Mouse (Mus musculus): ENCODE measurements around the gene Zfp94. TPM values are rescaled to one million over a fixed set of nuclear protein-coding genes. Genes with fewer than 3 reads are reported as not detected.

Zfp94 gene
- polyA plus RNA-seq, 1 experiment from 2014 or later = 10.7 TPM

DNA sequence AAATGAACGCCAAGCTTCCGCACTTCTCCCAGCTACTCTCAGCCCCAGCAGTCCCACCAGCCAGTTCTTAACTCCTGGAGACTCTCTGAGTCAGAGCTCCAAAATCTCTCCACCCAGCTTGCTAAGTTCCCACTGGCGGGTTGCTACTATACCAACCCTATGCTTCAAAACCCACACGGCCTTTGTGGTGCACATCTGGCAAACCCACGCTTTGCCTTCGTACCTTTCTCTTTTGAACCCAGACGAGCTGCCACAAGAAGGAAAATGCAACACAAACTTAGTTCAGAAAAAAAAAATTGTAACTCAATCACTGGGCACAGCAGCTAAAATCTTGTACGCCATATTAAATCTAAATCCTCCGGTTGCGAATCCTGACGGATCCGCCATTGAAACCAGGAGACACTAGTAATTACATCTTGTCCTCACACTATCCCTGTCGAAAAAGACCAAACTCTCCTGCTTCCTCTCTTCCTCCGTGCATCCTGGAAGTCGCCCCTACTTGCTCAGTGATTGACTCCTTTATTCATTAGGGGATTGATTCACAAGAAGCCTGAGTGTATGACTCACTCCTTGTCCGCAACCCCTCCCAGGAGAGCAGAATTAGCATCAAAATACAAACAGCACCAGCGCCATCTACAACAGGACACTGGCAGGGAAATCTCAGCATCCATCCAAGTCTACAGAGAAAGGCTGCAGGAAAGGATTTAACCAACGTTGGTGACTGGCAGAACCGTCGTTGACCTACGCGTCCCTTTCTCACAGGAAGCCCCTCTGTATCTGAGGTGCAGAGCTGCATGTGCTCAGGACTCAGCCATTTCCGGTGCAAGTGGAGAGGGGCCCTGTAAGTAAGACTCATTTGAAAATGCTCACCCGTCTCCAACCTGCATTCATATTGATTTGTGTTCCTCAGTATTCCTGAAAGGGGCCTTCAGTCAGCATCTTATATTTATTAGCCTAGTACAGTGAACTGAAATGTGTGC is 48.0 kb downstream of the Zfp94 start:
- no peak overlapping the region for H3K27ac ChIP-seq (replicated peaks; ENCODE audit: low read depth, low read length)
- H3K9me3 ChIP-seq (replicated peaks; ENCODE audit: control insufficient read depth, low read length) = no peaks in the 10 kb centered on the region
- H3K9ac ChIP-seq (replicated peaks; ENCODE audit: low read length) = no peak overlapping the region
- WGBS = 68% methylated on average over 24 of the region's 24 CpGs
- H3K36me3 ChIP-seq (replicated peaks; ENCODE audit: control insufficient read depth, insufficient read depth, low read depth, low read length) = no peaks in the 10 kb centered on the region
- no peak for DNase-seq (ENCODE audit: low spot score)
- H3K4me1 ChIP-seq (ENCODE audit: control insufficient read depth, insufficient read depth, low read length) = no peaks in the 10 kb centered on the region
- H3K4me2 ChIP-seq (ENCODE audit: low read depth, low read length) = no peak overlapping the region
- no peaks in the 10 kb centered on the region for H3K27me3 ChIP-seq (ENCODE audit: control insufficient read depth, insufficient read depth, low read length)
- H3K4me3 ChIP-seq (ENCODE audit: low read depth, low read length) = no peak overlapping the region
- ATAC-seq (replicated peaks; ENCODE audit: insufficient number of reproducible peaks, low FRiP score, low TSS enrichment, low read depth) = no peak

- Histone ChIP-seq H3K4me1 (ENCODE audit: control insufficient read depth, insufficient read depth, low read length) (no peaks in the 10 kb centered on the region), H3K9ac (replicated peaks; ENCODE audit: low read length) (no peak overlapping the region), H3K4me2 (ENCODE audit: low read depth, low read length) (no peak overlapping the region), H3K9me3 (replicated peaks; ENCODE audit: control insufficient read depth, low read length) (no peaks in the 10 kb centered on the region), H3K27me3 (ENCODE audit: control insufficient read depth, insufficient read depth, low read length) (no peaks in the 10 kb centered on the region), H3K27ac (replicated peaks; ENCODE audit: low read depth, low read length) (no peak overlapping the region), H3K36me3 (replicated peaks; ENCODE audit: control insufficient read depth, insufficient read depth, low read depth, low read length) (no peaks in the 10 kb centered on the region), H3K4me3 (ENCODE audit: low read depth, low read length) (no peak overlapping the region)
- WGBS = 87% methylated on average over 4 of the region's 4 CpGs
- DNase-seq (ENCODE audit: low spot score) (no peak), ATAC-seq (replicated peaks; ENCODE audit: insufficient number of reproducible peaks, low FRiP score, low TSS enrichment, low read depth) (no peak)
These were observed 56.5 kb downstream of the Zfp94 start for GRCm38 (mm10) chr7:24260000-24260312.

DNA sequence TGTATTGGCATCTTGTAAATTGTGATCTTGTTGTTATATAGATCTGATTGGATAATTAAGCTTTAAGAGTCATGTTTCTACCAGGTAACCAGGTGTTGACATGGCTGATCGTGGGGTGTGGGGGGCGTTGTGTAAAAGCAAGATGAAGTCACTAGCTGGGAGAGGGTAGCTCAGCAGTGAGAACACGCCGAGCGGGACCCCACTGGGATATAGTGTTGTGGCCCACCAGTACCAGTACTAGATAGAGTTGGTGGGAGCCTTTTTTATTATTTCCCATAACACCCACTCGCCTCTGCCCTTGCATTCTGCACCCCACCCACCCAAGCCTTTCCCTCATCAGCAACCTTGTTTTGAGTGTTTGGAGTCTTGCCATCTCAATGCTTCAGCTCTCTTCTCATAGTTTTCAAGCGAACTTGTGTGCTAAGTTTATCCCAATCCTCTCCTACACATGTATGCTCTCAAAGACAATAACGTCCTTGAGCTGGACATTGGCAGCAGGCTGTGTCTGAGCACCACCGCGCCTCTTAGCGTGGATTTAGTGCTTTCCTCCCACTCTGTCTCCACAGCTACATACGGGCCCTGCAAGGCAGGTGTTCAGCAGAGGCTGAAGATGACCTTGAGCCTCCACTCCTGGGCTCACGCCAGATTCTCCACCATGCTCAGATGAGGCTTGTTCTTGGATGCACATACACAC is 57.0 kb downstream of the Zfp94 start:
- no peak for DNase-seq (ENCODE audit: low spot score)
- Histone ChIP-seq H3K36me3 (replicated peaks; ENCODE audit: control insufficient read depth, insufficient read depth, low read depth, low read length) (no peaks in the 10 kb centered on the region), H3K27ac (replicated peaks; ENCODE audit: low read depth, low read length) (no peak overlapping the region), H3K4me1 (ENCODE audit: control insufficient read depth, insufficient read depth, low read length) (no peaks in the 10 kb centered on the region), H3K4me3 (ENCODE audit: low read depth, low read length) (no peak overlapping the region), H3K9me3 (replicated peaks; ENCODE audit: control insufficient read depth, low read length) (no peaks in the 10 kb centered on the region), H3K27me3 (ENCODE audit: control insufficient read depth, insufficient read depth, low read length) (no peaks in the 10 kb centered on the region), H3K4me2 (ENCODE audit: low read depth, low read length) (no peak overlapping the region), H3K9ac (replicated peaks; ENCODE audit: low read length) (no peak overlapping the region)
- ATAC-seq (replicated peaks; ENCODE audit: insufficient number of reproducible peaks, low FRiP score, low TSS enrichment, low read depth) = no peak
- 90% methylated on average over 13 of the region's 13 CpGs for WGBS

- Histone ChIP-seq H3K27ac (replicated peaks; ENCODE audit: low read depth, low read length) (no peak within 1 kb of the TSS), H3K27me3 (ENCODE audit: control insufficient read depth, insufficient read depth, low read length) (no peaks in the 10 kb centered on the region), H3K4me3 (ENCODE audit: low read depth, low read length) (peak within 1 kb of the TSS; percentile 41), H3K9ac (replicated peaks; ENCODE audit: low read length) (peak within 1 kb of the TSS; percentile 61), H3K4me2 (ENCODE audit: low read depth, low read length) (peak within 1 kb of the TSS; percentile 57), H3K36me3 (replicated peaks; ENCODE audit: control insufficient read depth, insufficient read depth, low read depth, low read length) (no peaks in the 10 kb centered on the region), H3K9me3 (replicated peaks; ENCODE audit: control insufficient read depth, low read length) (no peaks in the 10 kb centered on the region), H3K4me1 (ENCODE audit: control insufficient read depth, insufficient read depth, low read length) (no peaks in the 10 kb centered on the region)
- ATAC-seq (replicated peaks; ENCODE audit: insufficient number of reproducible peaks, low FRiP score, low TSS enrichment, low read depth) = peak; percentile 87; the same call in 1 of the 2 replicates
- peak; percentile 96 for DNase-seq (ENCODE audit: low spot score)
- 20% methylated on average over 21 of the region's 21 CpGs for WGBS
These were observed 61.6 kb downstream of the Zfp94 start, which contains the start of gene Zfp108 for GRCm38 (mm10) chr7:24254633-24255474. TSS of gene Zfp108 (plus strand) at chr7:24254794.

- DNase-seq (ENCODE audit: low spot score) (no peak), ATAC-seq (replicated peaks; ENCODE audit: insufficient number of reproducible peaks, low FRiP score, low TSS enrichment, low read depth) (peak; percentile 57; the same call in 1 of the 2 replicates)
- Histone ChIP-seq H3K27ac (replicated peaks; ENCODE audit: low read depth, low read length) (no peak overlapping the region), H3K4me3 (ENCODE audit: low read depth, low read length) (no peak overlapping the region), H3K4me2 (ENCODE audit: low read depth, low read length) (peak overlapping the region; percentile 13; the same call in 1 of the 2 replicates), H3K9me3 (replicated peaks; ENCODE audit: control insufficient read depth, low read length) (no peaks in the 10 kb centered on the region), H3K9ac (replicated peaks; ENCODE audit: low read length) (no peak overlapping the region; the same call in none of the 2 replicates), H3K27me3 (ENCODE audit: control insufficient read depth, insufficient read depth, low read length) (no peaks in the 10 kb centered on the region), H3K4me1 (ENCODE audit: control insufficient read depth, insufficient read depth, low read length) (no peaks in the 10 kb centered on the region), H3K36me3 (replicated peaks; ENCODE audit: control insufficient read depth, insufficient read depth, low read depth, low read length) (no peaks in the 10 kb centered on the region)
- WGBS = 63% methylated on average over 9 of the region's 9 CpGs
These were observed 62.5 kb downstream of the Zfp94 start for GRCm38 (mm10) chr7:24253779-24254615.

Small RNAs within 50 kb of the gene (microRNA-seq; reads per million reads assigned to microRNA genes)
- gene Gm27592 (ENCODE audit: borderline number of aligned reads) = not detected

Other genes starting within 250 kb of the Zfp94 start
- gene Zfp180, start 234.7 kb downstream of the Zfp94 start, polyA plus RNA-seq (2014; fragmentation: Nextera tagmentation; extraction: Ambion mirVana) = 32.5 and 32.7 TPM in 2 replicates
- 4.3 and 4.4 TPM in 2 replicates for gene Zfp112, start 204.4 kb downstream of the Zfp94 start, polyA plus RNA-seq (2014; fragmentation: Nextera tagmentation; extraction: Ambion mirVana)
- gene Zfp235, start 182.5 kb downstream of the Zfp94 start, polyA plus RNA-seq (2014; fragmentation: Nextera tagmentation; extraction: Ambion mirVana) = 16.7 and 17.3 TPM in 2 replicates
- gene Zfp114, start 141.6 kb downstream of the Zfp94 start, polyA plus RNA-seq (2014; fragmentation: Nextera tagmentation; extraction: Ambion mirVana) = 3.7 TPM in 2 replicates
- 12.2 and 13.8 TPM in 2 replicates for gene Zfp111, start 105.2 kb downstream of the Zfp94 start, polyA plus RNA-seq (2014; fragmentation: Nextera tagmentation; extraction: Ambion mirVana)
- gene Zfp109, start 79.1 kb downstream of the Zfp94 start, polyA plus RNA-seq (2014; fragmentation: Nextera tagmentation; extraction: Ambion mirVana) = 5.1 and 5.7 TPM in 2 replicates
- 3.8 and 4.0 TPM in 2 replicates for gene Zfp108, start 61.9 kb downstream of the Zfp94 start, polyA plus RNA-seq (2014; fragmentation: Nextera tagmentation; extraction: Ambion mirVana)
- 9.8 and 11.7 TPM in 2 replicates for gene Zfp93, start 46.2 kb downstream of the Zfp94 start, polyA plus RNA-seq (2014; fragmentation: Nextera tagmentation; extraction: Ambion mirVana)
- gene Zfp61, start 15.4 kb downstream of the Zfp94 start, polyA plus RNA-seq (2014; fragmentation: Nextera tagmentation; extraction: Ambion mirVana) = 48.0 and 58.8 TPM in 2 replicates
- not detected in 2 replicates for gene Tescl, start 17.3 kb upstream of the Zfp94 start, polyA plus RNA-seq (2014; fragmentation: Nextera tagmentation; extraction: Ambion mirVana)
- not detected in 2 replicates for gene Lypd5, start 32.5 kb upstream of the Zfp94 start, polyA plus RNA-seq (2014; fragmentation: Nextera tagmentation; extraction: Ambion mirVana)
- gene Kcnn4, start 53.6 kb upstream of the Zfp94 start, polyA plus RNA-seq (2014; fragmentation: Nextera tagmentation; extraction: Ambion mirVana) = 2.2 and 2.3 TPM in 2 replicates
- gene Smg9, start 83.0 kb upstream of the Zfp94 start, polyA plus RNA-seq (2014; fragmentation: Nextera tagmentation; extraction: Ambion mirVana) = 13.8 and 18.6 TPM in 2 replicates
- not detected in 2 replicates for gene Irgc1, start 135.6 kb upstream of the Zfp94 start, polyA plus RNA-seq (2014; fragmentation: Nextera tagmentation; extraction: Ambion mirVana)
- 1.1 and 2.1 TPM in 2 replicates for gene Plaur, start 145.8 kb upstream of the Zfp94 start, polyA plus RNA-seq (2014; fragmentation: Nextera tagmentation; extraction: Ambion mirVana)
- gene Cadm4, start 165.4 kb upstream of the Zfp94 start, polyA plus RNA-seq (2014; fragmentation: Nextera tagmentation; extraction: Ambion mirVana) = 1.9 and 3.6 TPM in 2 replicates
- 52.5 and 58.0 TPM in 2 replicates for gene Zfp428, start 190.3 kb upstream of the Zfp94 start, polyA plus RNA-seq (2014; fragmentation: Nextera tagmentation; extraction: Ambion mirVana)
- 0.25 and 0.32 TPM in 2 replicates for gene AC161166.1, start 195.8 kb upstream of the Zfp94 start, polyA plus RNA-seq (2014; fragmentation: Nextera tagmentation; extraction: Ambion mirVana)
- 8.0 and 8.7 TPM in 2 replicates for gene Irgq, start 214.0 kb upstream of the Zfp94 start, polyA plus RNA-seq (2014; fragmentation: Nextera tagmentation; extraction: Ambion mirVana)
- not detected in 2 replicates for gene Pinlyp, start 229.5 kb upstream of the Zfp94 start, polyA plus RNA-seq (2014; fragmentation: Nextera tagmentation; extraction: Ambion mirVana)
- 99.0 and 111 TPM in 2 replicates for gene Xrcc1, start 229.6 kb upstream of the Zfp94 start, polyA plus RNA-seq (2014; fragmentation: Nextera tagmentation; extraction: Ambion mirVana)